Mouse (Mus musculus): ENCODE measurements at regions not wholly inside any gene's neighbourhood (a gene's known extent, or its start where the extent isn't known, plus 50 kb on each side); places are given as distances from the start of the nearest gene placed in this dataset.

- no peak for TF ChIP-seq ZC3H11A (IDR thresholded peaks at IDR 0.05; ENCODE audit: low read depth, low read length)
- no peak for TF ChIP-seq CTCF (conservative IDR thresholded peaks at IDR 0.05 in 1 of 2, IDR thresholded peaks at IDR 0.05 in 1 of 2; ENCODE audit: low read depth in 2 of 2, low read length in 2 of 2)
- TF ChIP-seq SMC3 (IDR thresholded peaks at IDR 0.05; ENCODE audit: low read depth, low read length), result no peak
- TF ChIP-seq JUND (conservative IDR thresholded peaks at IDR 0.05; ENCODE audit: low read depth, low read length), result no peak
- no peak for TF ChIP-seq POLR2A (IDR thresholded peaks at IDR 0.05; ENCODE audit: low read depth, low read length)
- TF ChIP-seq MXI1 (IDR thresholded peaks at IDR 0.05; ENCODE audit: low read depth, low read length), result no peak
- no peak for TF ChIP-seq CHD1 (IDR thresholded peaks at IDR 0.05; ENCODE audit: low read depth, low read length)
- no peak for TF ChIP-seq EP300 (IDR thresholded peaks at IDR 0.05; ENCODE audit: low read length)
- no peak for TF ChIP-seq MAX (IDR thresholded peaks at IDR 0.05; ENCODE audit: low read length)
- TF ChIP-seq SIN3A (IDR thresholded peaks at IDR 0.05; ENCODE audit: low read length), result no peak
- TF ChIP-seq HCFC1 (IDR thresholded peaks at IDR 0.05; ENCODE audit: low read depth, low read length), result no peak
Observed at GRCm38 (mm10) chr2:83256811-83257321, 313.4 kb downstream of the Fsip2 start.

Data from CH12.LX (cell line).